Mouse (Mus musculus) hindbrain, embryonic 10.5 days (tissue): ENCODE results near the gene Slc52a3. TPM values are rescaled to one million over a fixed set of nuclear protein-coding genes. Genes with fewer than 3 reads are reported as not detected.
A peak's percentile ranks its signal among the peaks of the same experiment; 100 is the strongest.
"Not testable (repeated sequence)": the region's sequence is repeated elsewhere in the genome, so short reads cannot be mapped to it uniquely, and the experiment has no call there.

Experiments
- DNase-seq: peaks from one replicate; pipeline ENCODE4 v3.0.0-alpha.2; 2017; ENCODE audit warnings: low spot score
- H3K27ac ChIP-seq: fragments of 300-500 bp; sonication (generic); 2 replicates; pipeline ENCODE4 v1.5.1; 2016; ENCODE audit warnings: mild to moderate bottlenecking, moderate library complexity
- H3K27me3 ChIP-seq: fragments of 300-500 bp; sonication (generic); 2 replicates; pipeline ENCODE4 v1.6.1; 2016; ENCODE audit warnings: mild to moderate bottlenecking; ENCODE audit not compliant: poor library complexity, insufficient read depth, severe bottlenecking
- H3K36me3 ChIP-seq: fragments of 300-500 bp; sonication (generic); 2 replicates; pipeline ENCODE4 v1.6.1; 2016; ENCODE audit warnings: mild to moderate bottlenecking, moderate library complexity
- H3K4me1 ChIP-seq: fragments of 300-500 bp; sonication (generic); replicated peaks from 2 replicates; pipeline ENCODE4 v1.6.1; 2016; ENCODE audit warnings: mild to moderate bottlenecking
- H3K4me3 ChIP-seq: fragments of 300-500 bp; sonication (generic); 2 replicates; pipeline ENCODE4 v1.5.1; 2016; ENCODE audit warnings: mild to moderate bottlenecking, moderate library complexity
- H3K9me3 ChIP-seq: fragments of 300-500 bp; sonication (generic); 2 replicates; pipeline ENCODE4 v1.6.1; 2016; ENCODE audit warnings: mild to moderate bottlenecking, moderate library complexity
- WGBS: fragments of 180-500 bp; shearing (Covaris S2); methylation state at CpG from one replicate; pipeline ENCODE4 v1.1.7; 2016; 5-methylcytosine and 5-hydroxymethylcytosine counted together
- polyA plus RNA-seq: library from polyadenylated mRNA; unstranded; fragments of >200 nt; fragmentation: Nextera tagmentation; extraction: Ambion mirVana; gene quantifications from 2 replicates; pipeline ENCODE4 v1.2.1, GENCODE M21; 2016

Slc52a3 gene
- polyA plus RNA-seq, 1 experiment from 2014 or later = 1.3 TPM

- Histone ChIP-seq H3K36me3 (no peaks in the 10 kb centered on the region), H3K9me3 (no peaks in the 10 kb centered on the region), H3K27me3 (peaks cover 65% of the 10 kb centered on the region), H3K4me3 (peak overlapping the region; percentile 22), H3K27ac (peak overlapping the region; percentile 54), H3K4me1 (peaks cover 49% of the 10 kb centered on the region)
- WGBS = 6% methylated on average over 22 of the region's 22 CpGs
- peak; percentile 80 for DNase-seq
These were observed 1.8 kb upstream of the Slc52a3 start for GRCm38 (mm10) chr2:151994350-151995122.

- not testable (repeated sequence) for H3K36me3 ChIP-seq, DNase-seq, H3K27ac ChIP-seq, H3K9me3 ChIP-seq, H3K4me3 ChIP-seq
- Histone ChIP-seq H3K27me3 (peaks cover 92% of the 10 kb centered on the region), H3K4me1 (peaks cover 54% of the 10 kb centered on the region)
- 64% methylated on average over 2 of the region's 2 CpGs for WGBS
These were observed 872 bp downstream of the Slc52a3 start for GRCm38 (mm10) chr2:151997190-151997575.

GRCm38 (mm10) chr2:151997776-151998504, 1.6 kb downstream of the Slc52a3 start:
- no peak overlapping the region for H3K27ac ChIP-seq
- no peaks in the 10 kb centered on the region for H3K9me3 ChIP-seq
- H3K36me3 ChIP-seq = no peaks in the 10 kb centered on the region
- H3K27me3 ChIP-seq = peaks cover 96% of the 10 kb centered on the region
- DNase-seq = no peak
- no peak overlapping the region for H3K4me3 ChIP-seq
- peaks cover 52% of the 10 kb centered on the region for H3K4me1 ChIP-seq
- 48% methylated on average over 8 of the region's 8 CpGs for WGBS

- peaks cover 47% of the 10 kb centered on the region for H3K4me1 ChIP-seq
- H3K27me3 ChIP-seq = peaks cover 90% of the 10 kb centered on the region
These were observed 2.2 kb downstream of the Slc52a3 start for GRCm38 (mm10) chr2:151998505-151998899.

GRCm38 (mm10) chr2:151998932-151999331, 2.6 kb downstream of the Slc52a3 start:
- Histone ChIP-seq H3K27me3 (peaks cover 86% of the 10 kb centered on the region), H3K4me1 (peaks cover 43% of the 10 kb centered on the region)

More at GRCm38 (mm10) chr2:151998505-151998899, 2.2 kb downstream of the Slc52a3 start:
- H3K27ac ChIP-seq = no peak overlapping the region
- WGBS = 71% methylated on average over 9 of the region's 9 CpGs
- no peaks in the 10 kb centered on the region for H3K36me3 ChIP-seq
- DNase-seq = no peak
- no peak overlapping the region for H3K4me3 ChIP-seq
- H3K9me3 ChIP-seq = no peaks in the 10 kb centered on the region

GRCm38 (mm10) chr2:151999669-152000290, 3.5 kb downstream of the Slc52a3 start:
- Histone ChIP-seq H3K4me3 (no peak overlapping the region), H3K27ac (peak overlapping the region; percentile 35; the same call in 1 of the 2 replicates), H3K27me3 (peaks cover 79% of the 10 kb centered on the region), H3K36me3 (no peaks in the 10 kb centered on the region), H3K9me3 (no peaks in the 10 kb centered on the region), H3K4me1 (peaks cover 34% of the 10 kb centered on the region)
- DNase-seq = no peak
- WGBS = 6% methylated on average over 20 of the region's 20 CpGs

More at GRCm38 (mm10) chr2:151998932-151999331, 2.6 kb downstream of the Slc52a3 start:
- no peaks in the 10 kb centered on the region for H3K9me3 ChIP-seq
- DNase-seq = no peak
- H3K36me3 ChIP-seq = no peaks in the 10 kb centered on the region
- 76% methylated on average over 4 of the region's 4 CpGs for WGBS
- no peak overlapping the region for H3K4me3 ChIP-seq
- H3K27ac ChIP-seq = no peak overlapping the region

- peaks cover 74% of the 10 kb centered on the region for H3K27me3 ChIP-seq
- 43% methylated on average over 3 of the region's 3 CpGs for WGBS
- no peak overlapping the region for H3K4me3 ChIP-seq
- no peaks in the 10 kb centered on the region for H3K36me3 ChIP-seq
- no peaks in the 10 kb centered on the region for H3K9me3 ChIP-seq
- no peak for DNase-seq
- peak overlapping the region; percentile 35; the same call in 1 of the 2 replicates for H3K27ac ChIP-seq
- H3K4me1 ChIP-seq = peaks cover 30% of the 10 kb centered on the region
These were observed 4.0 kb downstream of the Slc52a3 start for GRCm38 (mm10) chr2:152000291-152000679.

- H3K27ac ChIP-seq = no peak overlapping the region
- no peak overlapping the region for H3K4me3 ChIP-seq
- peaks cover 30% of the 10 kb centered on the region for H3K4me1 ChIP-seq
- no peaks in the 10 kb centered on the region for H3K36me3 ChIP-seq
- WGBS = 56% methylated on average over 6 of the region's 6 CpGs
- no peak for DNase-seq
- H3K9me3 ChIP-seq = no peaks in the 10 kb centered on the region
- peaks cover 70% of the 10 kb centered on the region for H3K27me3 ChIP-seq
These were observed 4.4 kb downstream of the Slc52a3 start for GRCm38 (mm10) chr2:152000735-152001134.

GRCm38 (mm10) chr2:152002529-152002928, 6.2 kb downstream of the Slc52a3 start:
- Histone ChIP-seq H3K36me3 (no peaks in the 10 kb centered on the region), H3K27me3 (peaks cover 52% of the 10 kb centered on the region), H3K27ac (no peak overlapping the region), H3K4me3 (no peak overlapping the region), H3K4me1 (peaks cover 33% of the 10 kb centered on the region), H3K9me3 (no peaks in the 10 kb centered on the region)
- DNase-seq = no peak
- 72% methylated on average over 6 of the region's 6 CpGs for WGBS

GRCm38 (mm10) chr2:152007783-152008182, 11.5 kb downstream of the Slc52a3 start:
- WGBS = 63% methylated on average over 10 of the region's 10 CpGs
- no peak overlapping the region for H3K27ac ChIP-seq
- DNase-seq = no peak
- no peaks in the 10 kb centered on the region for H3K36me3 ChIP-seq
- no peaks in the 10 kb centered on the region for H3K9me3 ChIP-seq
- H3K4me3 ChIP-seq = no peak overlapping the region
- peaks cover 22% of the 10 kb centered on the region for H3K4me1 ChIP-seq
- 0 out of 2 replicates have a peak, but pooled peaks cover under 1% of the 10 kb centered on the region for H3K27me3 ChIP-seq

GRCm38 (mm10) chr2:152009061-152009779, 12.9 kb downstream of the Slc52a3 start:
- H3K4me1 ChIP-seq = peaks cover 22% of the 10 kb centered on the region
- DNase-seq = no peak
- no peaks in the 10 kb centered on the region for H3K36me3 ChIP-seq
- no peak overlapping the region for H3K4me3 ChIP-seq
- no peaks in the 10 kb centered on the region for H3K9me3 ChIP-seq
- H3K27me3 ChIP-seq = no peaks in the 10 kb centered on the region
- WGBS = 91% methylated on average over 15 of the region's 15 CpGs
- no peak overlapping the region for H3K27ac ChIP-seq

GRCm38 (mm10) chr2:152010251-152010650, 13.9 kb downstream of the Slc52a3 start:
- H3K27me3 ChIP-seq = no peaks in the 10 kb centered on the region
- DNase-seq = no peak
- H3K4me3 ChIP-seq = no peak overlapping the region
- peaks cover 23% of the 10 kb centered on the region for H3K4me1 ChIP-seq
- no peaks in the 10 kb centered on the region for H3K9me3 ChIP-seq
- no peaks in the 10 kb centered on the region for H3K36me3 ChIP-seq
- no peak overlapping the region for H3K27ac ChIP-seq
- 82% methylated on average over 9 of the region's 9 CpGs for WGBS
